Mouse (Mus musculus) kidney, adult 8-10 months (tissue): Measurements from ENCODE around the gene Adm.

ENCODE experiments used
- DNase-seq, 2 experiments: peaks; one replicate each; pipeline ENCODE4 v3.0.0; 2022

Adm gene

DNA sequence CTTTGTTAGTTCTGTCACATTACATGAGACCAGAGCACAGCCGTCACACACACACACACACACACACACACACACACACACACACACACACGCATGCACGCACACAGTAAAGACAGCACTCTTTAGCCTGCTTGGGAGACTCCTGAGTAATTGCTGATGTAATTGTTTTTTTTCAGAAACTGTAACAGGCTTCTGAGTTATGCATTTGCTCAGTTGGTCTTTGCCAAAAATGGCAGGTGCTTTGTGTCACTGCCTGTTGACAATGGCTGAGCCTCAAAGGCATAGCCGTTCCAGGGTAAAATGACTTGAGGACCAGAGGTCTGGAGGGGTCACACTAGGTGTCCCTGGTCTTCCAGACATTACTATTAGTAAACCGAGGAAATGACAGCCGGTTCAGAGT lies 40.8 kb downstream of the Adm start:
- DNase-seq: no peak

DNA sequence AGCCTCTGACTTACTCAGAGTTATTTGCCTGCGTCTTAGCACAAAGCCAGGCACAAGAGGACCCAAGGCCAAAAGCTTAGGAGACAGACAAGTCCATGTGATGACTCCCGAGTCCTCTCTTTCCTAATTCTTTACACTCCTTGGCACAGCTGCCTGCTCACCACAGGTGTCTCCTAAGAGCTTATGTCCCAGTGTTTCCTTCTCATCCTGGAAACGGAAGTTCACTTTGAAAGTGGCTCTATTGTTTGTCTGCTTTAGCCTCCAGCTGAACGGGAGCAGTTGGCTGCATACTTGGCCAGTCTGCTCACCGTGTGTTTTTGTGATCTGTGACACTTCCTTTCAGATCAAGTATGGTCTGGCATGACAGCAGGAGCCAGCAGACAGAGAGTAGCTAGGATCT lies 41.3 kb downstream of the Adm start:
- no peak for DNase-seq

DNA sequence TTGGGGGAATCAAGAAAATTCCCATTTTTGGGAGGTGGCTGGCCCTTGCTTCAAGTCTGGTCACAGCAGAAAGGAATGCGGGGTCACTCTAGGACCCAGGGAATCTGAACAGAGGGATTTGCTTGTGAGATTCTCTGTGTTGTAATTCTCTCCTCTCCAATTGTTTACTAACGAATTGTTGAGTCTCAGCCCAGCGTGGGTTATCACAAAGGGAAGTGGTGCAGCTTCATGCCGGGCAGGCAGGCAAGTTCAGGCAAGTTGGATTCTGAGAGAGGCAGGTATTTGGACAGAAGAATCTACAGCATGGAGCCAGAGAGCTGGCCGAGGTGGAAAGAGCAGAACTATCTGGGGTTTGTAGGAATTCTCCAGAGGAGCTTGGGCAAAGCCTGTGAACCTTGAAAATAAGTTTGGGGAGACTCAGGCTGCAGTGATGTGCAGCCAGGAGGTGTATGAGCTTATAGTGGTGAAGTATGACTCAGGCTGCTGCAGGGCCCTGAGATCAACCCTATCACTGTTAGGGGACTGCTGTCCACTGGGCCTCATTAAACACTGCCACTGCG lies 43.7 kb downstream of the Adm start:
- DNase-seq: no peak
